Mouse (Mus musculus) kidney, postnatal 4 days (tissue): ENCODE data around the gene Poldip3.

Experiments
- DNase-seq, 2 experiments: peaks; one replicate each; pipeline ENCODE4 v3.0.0; 2021; ENCODE audit warnings: mixed read lengths in 2 of 2

The Poldip3 gene

GRCm38 (mm10) chr15:83083530-83083929 is 65.7 kb downstream of the Poldip3 start:
- DNase-seq: no peak
